Mouse (Mus musculus): ENCODE measurements at regions not wholly inside any gene's neighbourhood (a gene's known extent, or its start where the extent isn't known, plus 50 kb on each side); places are given as distances from the start of the nearest gene placed in this dataset.

DNA sequence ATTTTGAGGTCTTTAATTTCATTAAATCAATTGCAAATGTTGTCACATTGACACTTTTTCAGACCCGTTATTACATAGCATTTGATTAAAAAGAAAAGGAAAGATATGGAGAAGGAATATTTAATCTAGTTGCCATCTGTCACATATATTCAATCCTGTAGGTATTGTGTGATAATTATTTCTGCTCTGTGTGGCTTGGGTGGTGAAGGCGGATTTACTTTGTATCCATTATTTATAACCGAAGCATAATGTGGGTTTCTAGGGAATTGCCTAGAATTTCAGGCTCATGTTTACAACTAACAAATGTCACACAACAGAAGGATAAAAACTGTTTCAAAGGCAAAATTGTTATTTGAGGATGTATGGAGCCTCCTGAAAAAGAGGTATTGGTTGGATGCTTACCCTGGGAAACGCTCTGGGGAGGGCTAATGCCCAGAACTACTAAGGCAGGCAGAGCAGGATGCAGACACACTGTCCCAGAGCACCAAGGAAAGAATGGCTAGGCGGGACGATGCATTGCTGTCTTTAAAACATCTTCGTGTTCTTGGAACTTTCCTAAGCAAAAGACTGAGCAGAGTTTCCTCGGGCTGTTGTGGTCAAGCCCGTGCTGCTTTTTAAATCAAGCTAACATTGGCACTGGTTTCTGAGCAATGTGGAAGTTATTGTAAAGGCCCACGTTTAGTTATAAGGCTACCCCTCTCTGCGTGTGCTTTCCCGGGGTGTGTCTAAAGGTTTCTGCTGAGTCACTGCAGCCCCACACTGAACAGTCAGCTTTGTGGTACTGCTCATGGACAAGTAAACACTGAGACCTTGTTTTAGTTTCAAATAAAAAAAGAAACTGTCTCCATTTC is 105.8 kb upstream of the Sgk1 start:
- DNase-seq (ENCODE audit: low spot score), result no peak
- WGBS, result 55% methylated on average over 12 of the region's 12 CpGs
- H3K27me3 ChIP-seq (replicated peaks; ENCODE audit: control insufficient read depth, insufficient read depth, low read length), result no peaks in the 10 kb centered on the region
- no peaks in the 10 kb centered on the region for H3K36me3 ChIP-seq (ENCODE audit: control insufficient read depth, insufficient read depth, low read length)
- H3K9ac ChIP-seq (ENCODE audit: low read depth, low read length), result no peak overlapping the region
- no peaks in the 10 kb centered on the region for H3K9me3 ChIP-seq (ENCODE audit: control insufficient read depth, low read length)
- no peak overlapping the region for H3K4me3 ChIP-seq (ENCODE audit: low read depth, low read length)
- ATAC-seq (ENCODE audit: low read depth), result no peak
- no peak overlapping the region for H3K4me2 ChIP-seq (ENCODE audit: low read depth, low read length)
- no peaks in the 10 kb centered on the region for H3K4me1 ChIP-seq (ENCODE audit: control insufficient read depth, insufficient read depth, low read length)
- H3K27ac ChIP-seq (replicated peaks; ENCODE audit: low read depth, low read length), result no peak overlapping the region

DNA sequence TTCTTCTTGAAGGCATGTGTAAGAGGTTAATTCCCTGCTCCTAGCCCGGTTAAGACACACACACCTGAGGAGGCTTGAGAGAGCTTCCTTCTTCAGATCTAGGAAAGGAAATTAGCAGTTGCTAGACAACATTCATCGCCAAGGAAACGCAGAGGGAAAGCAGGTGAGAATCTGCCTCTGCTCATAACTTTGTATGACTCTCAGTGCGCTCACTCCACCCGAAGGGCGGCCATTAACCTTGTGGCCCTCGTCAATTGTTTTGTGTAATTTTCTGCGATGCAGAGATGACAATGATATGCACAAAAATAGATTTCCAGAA is 105.3 kb upstream of the Sgk1 start:
- no peak overlapping the region for H3K27ac ChIP-seq (replicated peaks; ENCODE audit: low read depth, low read length)
- ATAC-seq (ENCODE audit: low read depth), result no peak
- no peak overlapping the region for H3K9ac ChIP-seq (ENCODE audit: low read depth, low read length)
- H3K36me3 ChIP-seq (ENCODE audit: control insufficient read depth, insufficient read depth, low read length), result no peaks in the 10 kb centered on the region
- no peaks in the 10 kb centered on the region for H3K27me3 ChIP-seq (replicated peaks; ENCODE audit: control insufficient read depth, insufficient read depth, low read length)
- H3K4me3 ChIP-seq (ENCODE audit: low read depth, low read length), result no peak overlapping the region
- no peak overlapping the region for H3K4me2 ChIP-seq (ENCODE audit: low read depth, low read length)
- 73% methylated on average over 8 of the region's 8 CpGs for whole genome bisulfite sequencing
- no peak for DNase-seq (ENCODE audit: low spot score)
- H3K4me1 ChIP-seq (ENCODE audit: control insufficient read depth, insufficient read depth, low read length), result no peaks in the 10 kb centered on the region
- H3K9me3 ChIP-seq (ENCODE audit: control insufficient read depth, low read length), result no peaks in the 10 kb centered on the region

DNA sequence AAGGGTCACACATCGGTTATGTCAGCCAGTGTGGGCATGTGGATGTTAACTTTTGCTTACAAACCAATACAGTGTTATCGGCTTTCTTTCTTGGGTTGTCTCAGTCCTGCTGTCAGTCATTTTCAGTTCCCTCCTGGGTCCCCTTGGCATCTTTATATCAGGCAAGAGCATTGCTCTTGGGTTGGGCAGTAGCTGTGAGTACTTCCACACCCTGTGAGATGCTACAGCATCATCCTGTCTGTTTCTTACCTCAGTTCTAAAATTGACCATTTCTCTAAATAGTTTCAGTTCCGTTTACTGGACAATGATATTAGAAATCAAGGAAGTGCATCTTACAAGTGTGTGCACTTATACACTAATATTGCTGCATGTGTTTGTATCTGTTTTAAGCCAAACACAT is 104.9 kb upstream of the Sgk1 start:
- Histone ChIP-seq H3K4me3 (ENCODE audit: low read depth, low read length) (no peak overlapping the region), H3K9ac (ENCODE audit: low read depth, low read length) (no peak overlapping the region), H3K4me1 (ENCODE audit: control insufficient read depth, insufficient read depth, low read length) (no peaks in the 10 kb centered on the region), H3K4me2 (ENCODE audit: low read depth, low read length) (no peak overlapping the region), H3K36me3 (ENCODE audit: control insufficient read depth, insufficient read depth, low read length) (no peaks in the 10 kb centered on the region), H3K27me3 (replicated peaks; ENCODE audit: control insufficient read depth, insufficient read depth, low read length) (no peaks in the 10 kb centered on the region), H3K27ac (replicated peaks; ENCODE audit: low read depth, low read length) (no peak overlapping the region), H3K9me3 (ENCODE audit: control insufficient read depth, low read length) (no peaks in the 10 kb centered on the region)
- WGBS, result 85% methylated on average over 3 of the region's 3 CpGs
- ATAC-seq (ENCODE audit: low read depth), result no peak
- no peak for DNase-seq (ENCODE audit: low spot score)

DNA sequence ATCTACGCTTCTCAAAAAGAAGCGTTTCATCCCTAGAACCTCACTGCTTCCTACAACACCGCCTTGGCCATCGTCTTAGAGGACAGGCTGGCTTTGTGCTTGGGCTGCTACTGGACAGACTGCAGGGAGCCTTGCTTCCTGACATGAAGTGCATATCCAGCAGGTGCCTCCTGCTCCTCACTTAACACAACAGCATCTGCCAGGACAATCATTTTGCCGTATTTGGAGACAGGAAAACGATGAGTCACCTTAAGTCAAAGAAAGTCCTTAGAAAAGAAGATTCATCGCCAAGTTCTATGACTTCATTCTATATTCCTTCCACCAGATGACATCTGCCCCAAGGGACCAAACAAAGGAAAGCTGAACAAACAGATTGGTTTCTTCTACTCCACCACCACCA is 98.5 kb upstream of the Sgk1 start:
- no peak overlapping the region for H3K4me2 ChIP-seq (ENCODE audit: low read depth, low read length)
- no peaks in the 10 kb centered on the region for H3K36me3 ChIP-seq (ENCODE audit: control insufficient read depth, insufficient read depth, low read length)
- ATAC-seq (ENCODE audit: low read depth) (no peak), DNase-seq (ENCODE audit: low spot score) (peak; percentile 13)
- no peaks in the 10 kb centered on the region for H3K27me3 ChIP-seq (replicated peaks; ENCODE audit: control insufficient read depth, insufficient read depth, low read length)
- no peaks in the 10 kb centered on the region for H3K9me3 ChIP-seq (ENCODE audit: control insufficient read depth, low read length)
- H3K4me3 ChIP-seq (ENCODE audit: low read depth, low read length), result no peak overlapping the region
- WGBS, result 88% methylated on average over 7 of the region's 7 CpGs
- no peak overlapping the region for H3K27ac ChIP-seq (replicated peaks; ENCODE audit: low read depth, low read length)
- H3K9ac ChIP-seq (ENCODE audit: low read depth, low read length), result no peak overlapping the region
- H3K4me1 ChIP-seq (ENCODE audit: control insufficient read depth, insufficient read depth, low read length), result no peaks in the 10 kb centered on the region

DNA sequence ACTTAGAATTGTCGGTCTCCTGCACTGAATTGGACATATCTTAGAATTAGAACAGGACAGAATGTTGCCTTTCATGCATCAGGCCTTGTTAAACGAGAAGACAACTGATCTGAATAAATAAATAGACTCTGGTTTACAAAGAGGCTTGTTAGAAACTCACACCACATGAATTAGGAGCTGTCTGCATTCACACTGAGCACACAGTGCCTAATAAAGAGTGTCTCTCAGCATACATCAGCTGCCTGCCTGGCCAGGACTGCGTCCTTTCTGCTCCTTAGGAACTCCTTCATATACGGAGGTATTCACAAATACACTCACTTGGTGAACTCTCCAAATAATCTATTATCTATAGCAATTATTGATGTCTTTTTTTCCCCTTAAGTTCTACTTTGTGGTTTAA is 96.9 kb upstream of the Sgk1 start:
- no peak overlapping the region for H3K27ac ChIP-seq (replicated peaks; ENCODE audit: low read depth, low read length)
- H3K36me3 ChIP-seq (ENCODE audit: control insufficient read depth, insufficient read depth, low read length), result no peaks in the 10 kb centered on the region
- H3K9me3 ChIP-seq (ENCODE audit: control insufficient read depth, low read length), result no peaks in the 10 kb centered on the region
- WGBS, result 73% methylated on average over 4 of the region's 4 CpGs
- peaks cover 2% of the 10 kb centered on the region; the same call in 1 of the 2 replicates for H3K4me1 ChIP-seq (ENCODE audit: control insufficient read depth, insufficient read depth, low read length)
- H3K4me2 ChIP-seq (ENCODE audit: low read depth, low read length), result no peak overlapping the region
- H3K27me3 ChIP-seq (replicated peaks; ENCODE audit: control insufficient read depth, insufficient read depth, low read length), result no peaks in the 10 kb centered on the region
- no peak for ATAC-seq (ENCODE audit: low read depth)
- no peak overlapping the region for H3K4me3 ChIP-seq (ENCODE audit: low read depth, low read length)
- no peak overlapping the region for H3K9ac ChIP-seq (ENCODE audit: low read depth, low read length)
- DNase-seq (ENCODE audit: low spot score), result no peak

DNA sequence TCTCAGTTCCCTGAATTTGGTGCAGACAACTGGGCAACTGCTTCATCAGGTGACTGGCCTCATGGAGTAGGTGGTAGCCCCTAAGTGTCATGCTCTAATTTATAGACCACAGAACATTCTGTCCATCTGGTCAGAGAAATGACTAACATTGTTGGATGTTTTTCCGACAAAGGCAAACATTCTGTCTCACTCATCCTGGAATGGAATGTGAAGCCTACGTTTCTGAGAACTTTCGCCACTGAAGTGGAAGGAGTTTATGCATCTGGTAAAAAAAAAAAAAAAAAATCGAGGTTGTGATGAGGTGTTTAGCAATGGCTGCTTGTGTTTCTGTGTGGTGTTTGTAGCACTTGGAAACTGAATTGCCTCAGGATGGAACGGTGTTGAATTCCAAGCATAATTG is 96.2 kb upstream of the Sgk1 start:
- Histone ChIP-seq H3K36me3 (ENCODE audit: control insufficient read depth, insufficient read depth, low read length) (no peaks in the 10 kb centered on the region), H3K4me3 (ENCODE audit: low read depth, low read length) (no peak overlapping the region), H3K9ac (ENCODE audit: low read depth, low read length) (no peak overlapping the region), H3K9me3 (ENCODE audit: control insufficient read depth, low read length) (no peaks in the 10 kb centered on the region), H3K27me3 (replicated peaks; ENCODE audit: control insufficient read depth, insufficient read depth, low read length) (no peaks in the 10 kb centered on the region), H3K4me2 (ENCODE audit: low read depth, low read length) (no peak overlapping the region), H3K4me1 (ENCODE audit: control insufficient read depth, insufficient read depth, low read length) (peaks cover 4% of the 10 kb centered on the region; the same call in 1 of the 2 replicates), H3K27ac (replicated peaks; ENCODE audit: low read depth, low read length) (no peak overlapping the region)
- 66% methylated on average over 5 of the region's 5 CpGs for WGBS
- ATAC-seq (ENCODE audit: low read depth) (no peak), DNase-seq (ENCODE audit: low spot score) (no peak)

DNA sequence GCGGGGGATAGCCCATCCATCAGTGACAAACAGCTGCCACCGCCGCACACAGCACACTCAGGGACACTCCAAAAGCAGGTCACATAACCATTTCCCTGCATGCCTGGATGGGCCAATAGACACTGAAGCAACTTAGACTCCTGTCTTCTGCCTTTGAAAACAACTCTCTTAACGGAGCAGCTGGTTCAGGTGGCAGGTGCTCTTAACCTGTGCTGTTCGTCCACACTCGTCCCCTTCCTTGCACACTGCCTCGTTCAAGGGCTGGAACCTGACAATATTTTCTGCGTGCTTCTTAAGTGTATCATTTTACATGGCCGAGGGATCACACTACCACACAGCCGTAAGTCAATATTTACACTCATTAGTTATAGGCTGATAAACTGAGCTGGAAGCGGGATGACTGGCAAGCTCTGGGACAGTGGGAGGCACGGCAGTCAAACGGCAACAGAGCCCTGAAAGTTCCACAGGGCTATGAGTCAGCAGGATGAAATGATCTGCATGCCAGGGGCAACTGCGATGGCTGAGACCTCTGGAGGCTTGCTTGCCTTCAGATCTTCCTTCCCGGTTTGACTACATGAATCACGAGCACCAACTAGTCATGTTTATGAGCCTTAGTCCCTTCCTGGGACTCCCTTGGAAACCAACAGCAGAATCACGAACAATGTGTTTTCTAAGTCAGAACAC is 92.0 kb upstream of the Sgk1 start:
- no peak overlapping the region for H3K4me3 ChIP-seq (ENCODE audit: low read depth, low read length)
- DNase-seq (ENCODE audit: low spot score) (no peak), ATAC-seq (ENCODE audit: low read depth) (0 out of 2 replicates have a peak, but pooled peaks have one; percentile 6)
- H3K4me1 ChIP-seq (ENCODE audit: control insufficient read depth, insufficient read depth, low read length), result peaks cover 4% of the 10 kb centered on the region; the same call in 1 of the 2 replicates
- H3K4me2 ChIP-seq (ENCODE audit: low read depth, low read length), result no peak overlapping the region
- H3K27me3 ChIP-seq (replicated peaks; ENCODE audit: control insufficient read depth, insufficient read depth, low read length), result no peaks in the 10 kb centered on the region
- no peak overlapping the region for H3K27ac ChIP-seq (replicated peaks; ENCODE audit: low read depth, low read length)
- H3K9me3 ChIP-seq (ENCODE audit: control insufficient read depth, low read length), result no peaks in the 10 kb centered on the region
- H3K9ac ChIP-seq (ENCODE audit: low read depth, low read length), result no peak overlapping the region
- no peaks in the 10 kb centered on the region for H3K36me3 ChIP-seq (ENCODE audit: control insufficient read depth, insufficient read depth, low read length)
- 54% methylated on average over 17 of the region's 17 CpGs for WGBS

DNA sequence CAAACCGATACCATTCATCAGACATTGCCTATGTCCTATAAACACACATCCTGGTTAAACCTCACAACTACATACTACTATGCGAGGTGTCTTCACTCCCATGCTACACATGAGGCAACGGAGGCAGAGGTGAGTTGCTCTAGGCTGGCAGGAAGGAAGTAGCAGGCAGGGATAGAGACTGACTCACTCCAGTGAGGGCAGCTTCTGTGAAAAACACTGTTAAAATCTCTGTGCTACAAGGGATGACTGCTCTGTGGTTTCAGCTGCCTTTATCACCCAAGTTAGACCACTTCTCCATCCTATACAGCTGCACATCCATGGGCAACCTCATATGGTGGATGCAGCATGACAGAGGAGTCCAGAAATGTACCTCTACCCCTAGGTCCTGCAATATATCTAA is 91.0 kb upstream of the Sgk1 start:
- Histone ChIP-seq H3K4me2 (ENCODE audit: low read depth, low read length) (no peak overlapping the region), H3K9me3 (ENCODE audit: control insufficient read depth, low read length) (no peaks in the 10 kb centered on the region), H3K9ac (ENCODE audit: low read depth, low read length) (no peak overlapping the region), H3K27ac (replicated peaks; ENCODE audit: low read depth, low read length) (no peak overlapping the region), H3K27me3 (replicated peaks; ENCODE audit: control insufficient read depth, insufficient read depth, low read length) (no peaks in the 10 kb centered on the region), H3K4me1 (ENCODE audit: control insufficient read depth, insufficient read depth, low read length) (peaks cover 4% of the 10 kb centered on the region; the same call in 1 of the 2 replicates), H3K4me3 (ENCODE audit: low read depth, low read length) (no peak overlapping the region), H3K36me3 (ENCODE audit: control insufficient read depth, insufficient read depth, low read length) (no peaks in the 10 kb centered on the region)
- ATAC-seq (ENCODE audit: low read depth) (no peak), DNase-seq (ENCODE audit: low spot score) (no peak)
- 82% methylated on average over 3 of the region's 3 CpGs for WGBS

DNA sequence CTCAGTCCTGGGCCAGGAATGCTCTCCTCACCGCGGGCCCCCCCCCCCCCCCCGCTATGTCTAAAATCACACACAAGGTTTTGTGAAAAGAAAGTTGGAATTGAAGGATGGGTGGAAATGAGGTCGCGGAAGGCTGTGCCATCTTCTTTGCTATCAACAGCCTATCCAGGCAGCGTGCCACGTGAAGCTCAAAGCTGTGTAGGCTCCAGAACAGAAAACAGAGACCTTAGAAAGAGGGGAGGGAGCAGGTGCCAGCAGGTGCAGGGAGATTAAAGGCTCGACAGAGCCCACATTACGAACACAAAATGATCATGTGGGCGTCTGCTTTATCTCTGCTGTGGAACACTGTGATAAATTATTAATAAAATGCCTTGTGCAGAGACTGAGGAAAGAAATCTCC is 89.6 kb upstream of the Sgk1 start:
- no peak overlapping the region for H3K4me2 ChIP-seq (ENCODE audit: low read depth, low read length)

More for the DNA sequence above, 89.6 kb upstream of the Sgk1 start:
- Histone ChIP-seq H3K36me3 (ENCODE audit: control insufficient read depth, insufficient read depth, low read length) (no peaks in the 10 kb centered on the region), H3K27ac (replicated peaks; ENCODE audit: low read depth, low read length) (no peak overlapping the region), H3K9ac (ENCODE audit: low read depth, low read length) (no peak overlapping the region), H3K4me1 (ENCODE audit: control insufficient read depth, insufficient read depth, low read length) (peaks cover 4% of the 10 kb centered on the region; the same call in 1 of the 2 replicates), H3K4me3 (ENCODE audit: low read depth, low read length) (no peak overlapping the region), H3K9me3 (ENCODE audit: control insufficient read depth, low read length) (no peaks in the 10 kb centered on the region), H3K27me3 (replicated peaks; ENCODE audit: control insufficient read depth, insufficient read depth, low read length) (no peaks in the 10 kb centered on the region)
- 42% methylated on average over 8 of the region's 10 CpGs for WGBS
- ATAC-seq (ENCODE audit: low read depth) (no peak), DNase-seq (ENCODE audit: low spot score) (no peak)

Measured in embryonic facial prominence, embryonic 14.5 days (tissue).